Mouse (Mus musculus): Measurements from ENCODE around the gene Flot1.

The Flot1 gene

GRCm38 (mm10) chr17:35822964-35823937 is at the start of gene Flot1:
Flot1 (plus strand) TSS chr17:35823230.
- DNase-seq = peak; percentile 92 to 94

DNA sequence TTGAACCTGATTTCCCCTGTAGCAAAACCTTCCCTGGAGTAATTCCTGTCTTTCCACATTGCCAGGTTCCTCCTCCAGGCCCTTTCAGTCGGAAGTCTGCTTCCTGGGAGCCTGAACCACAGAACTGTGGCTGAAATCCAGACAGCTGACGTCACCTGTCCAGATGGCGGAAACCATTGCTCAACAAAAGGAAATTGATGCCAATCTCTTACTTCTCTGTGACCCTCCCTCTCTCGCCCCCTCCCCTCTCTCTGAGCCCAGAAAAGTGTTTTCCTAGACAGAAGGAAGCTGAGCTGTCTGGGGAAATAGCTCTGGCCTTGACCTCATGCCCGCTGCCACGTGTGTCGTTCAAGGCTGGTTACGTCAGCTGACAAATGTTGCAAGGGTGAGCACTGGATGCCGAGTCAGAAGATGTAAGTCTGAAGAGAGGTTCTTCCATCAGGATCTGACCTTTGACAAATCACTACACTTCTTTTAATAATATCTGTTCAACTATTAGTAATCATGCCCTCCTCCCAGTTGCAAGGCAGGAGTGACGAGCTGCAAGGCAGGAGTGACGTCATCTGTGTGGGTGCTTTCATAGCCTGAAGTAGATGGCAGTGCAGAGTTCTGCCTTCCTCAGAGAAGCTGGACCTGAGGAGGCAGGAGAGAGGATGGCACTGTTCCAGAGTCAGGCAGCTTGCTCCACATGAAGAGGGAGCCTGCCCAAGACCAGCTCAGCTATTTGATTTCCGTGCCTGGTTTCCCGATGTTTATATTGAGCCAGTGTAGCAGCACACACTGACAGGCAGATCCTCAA is 46.0 kb upstream of the Flot1 start:
- DNase-seq = peak; percentile 85 to 88

GRCm38 (mm10) chr17:35778965-35779364 is 44.1 kb upstream of the Flot1 start:
- no peak for DNase-seq

GRCm38 (mm10) chr17:35779466-35780205 is 43.4 kb upstream of the Flot1 start:
- DNase-seq = peak; percentile 57 to 59

GRCm38 (mm10) chr17:35780362-35780761 is 42.7 kb upstream of the Flot1 start:
- peak in 1 of 2 experiments; percentile 19 for DNase-seq

DNA sequence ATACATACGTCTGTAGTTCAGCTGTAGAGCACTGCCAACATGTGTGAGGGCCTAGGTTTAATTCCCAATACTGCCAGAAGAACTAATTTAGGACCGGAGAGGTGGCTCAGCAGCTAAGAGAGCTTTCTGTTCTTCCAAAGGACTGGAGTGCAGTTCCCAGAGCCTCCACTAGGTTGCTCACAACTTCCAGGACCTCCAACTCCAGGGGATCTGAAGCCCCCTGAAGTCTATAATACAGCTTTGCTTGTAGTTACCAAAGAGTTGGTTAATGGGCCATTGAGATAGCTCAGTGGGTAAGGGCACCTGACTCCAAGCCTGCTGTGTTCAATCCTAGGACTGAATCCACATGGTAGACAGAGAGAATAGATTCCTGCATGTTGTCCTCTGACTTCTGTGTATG is 40.6 kb upstream of the Flot1 start:
- peak in 1 of 2 experiments; percentile 23 for DNase-seq

DNA sequence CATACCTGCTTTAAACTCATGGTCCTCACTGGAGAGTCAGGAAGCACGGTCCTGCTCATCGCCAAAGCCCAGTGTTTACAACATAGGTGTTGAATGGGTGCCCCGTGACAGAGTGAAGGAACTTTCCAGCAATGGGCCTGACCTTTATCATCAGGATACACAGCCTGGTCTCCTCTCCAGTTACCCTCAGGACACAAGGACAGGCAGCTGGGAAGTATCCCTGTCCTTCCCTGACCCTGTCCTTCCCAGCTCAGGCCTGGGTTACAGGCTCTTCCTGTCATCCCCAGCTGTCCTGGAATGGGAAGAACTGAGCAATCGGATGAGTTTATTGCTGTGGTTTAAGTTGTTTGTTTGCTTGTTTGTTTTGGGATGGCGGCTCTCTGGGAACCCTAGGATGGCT is 40.1 kb upstream of the Flot1 start:
- DNase-seq = no peak

- peak; percentile 61 to 80 for DNase-seq
These were observed 39.1 kb upstream of the Flot1 start for GRCm38 (mm10) chr17:35783944-35784343.

GRCm38 (mm10) chr17:35785140-35785539 is 37.9 kb upstream of the Flot1 start:
- no peak for DNase-seq

DNA sequence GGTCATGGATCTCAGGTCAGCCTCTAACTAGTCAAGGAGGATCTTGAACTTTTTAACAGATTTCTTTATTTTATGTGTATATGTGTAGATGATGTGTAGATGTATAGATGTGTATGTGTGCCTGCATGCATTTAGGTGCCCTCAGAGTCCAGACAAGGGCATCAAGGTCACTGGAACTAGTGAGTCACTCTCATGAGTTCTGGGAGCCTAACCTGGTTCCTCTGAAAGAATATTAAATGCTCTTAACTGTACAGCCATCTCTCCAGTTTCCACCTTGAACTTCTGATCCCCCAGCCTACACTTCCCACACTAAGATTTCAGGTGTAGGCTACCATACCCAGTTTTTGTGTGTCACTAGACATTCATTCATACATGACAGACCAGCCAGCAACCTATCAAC is 35.5 kb upstream of the Flot1 start:
- no peak for DNase-seq

- DNase-seq = no peak
These were observed 35.0 kb upstream of the Flot1 start for GRCm38 (mm10) chr17:35788025-35788424.

DNA sequence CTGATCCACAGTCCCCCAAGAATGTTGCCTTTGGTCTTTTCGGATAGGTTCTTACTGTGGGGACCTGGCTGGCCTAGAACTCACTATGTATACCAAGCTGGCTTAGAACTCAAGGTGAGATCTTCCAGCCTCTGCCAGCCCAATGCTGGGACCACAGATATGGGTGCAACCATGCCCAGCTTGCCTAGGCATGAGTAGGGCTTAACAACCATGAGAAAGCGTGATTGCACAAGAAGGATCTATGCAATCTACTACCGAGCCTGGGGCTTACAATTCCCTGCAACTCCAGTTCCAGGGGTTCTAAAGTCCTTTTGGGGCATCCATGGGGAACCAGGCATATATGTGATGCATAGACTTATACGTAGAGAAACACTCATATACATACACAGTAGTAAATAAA is 32.1 kb upstream of the Flot1 start:
- no peak for DNase-seq

DNA sequence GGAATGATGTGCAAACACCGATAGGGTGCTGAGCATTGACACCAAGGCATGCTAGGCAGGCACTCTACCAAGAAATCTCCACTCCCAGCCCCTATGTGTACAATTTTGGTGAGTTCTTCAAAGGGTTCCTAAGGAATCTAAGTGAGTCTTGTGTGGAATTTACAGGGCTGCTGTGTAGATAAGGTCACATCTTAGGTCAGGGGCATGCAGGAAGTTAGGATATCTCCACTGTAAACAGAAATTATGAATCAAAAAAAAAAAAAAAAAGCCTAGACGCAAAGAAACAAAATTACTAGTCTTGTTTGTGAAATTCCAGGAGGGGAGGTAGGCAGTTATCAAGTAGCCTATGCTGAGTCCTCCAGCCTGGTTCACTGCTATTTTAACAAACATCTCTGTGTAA is 30.2 kb upstream of the Flot1 start:
- no peak for DNase-seq

- no peak for DNase-seq
These were observed 27.9 kb upstream of the Flot1 start for GRCm38 (mm10) chr17:35795099-35795498.

GRCm38 (mm10) chr17:35795656-35796055 is 27.4 kb upstream of the Flot1 start:
- DNase-seq = no peak

GRCm38 (mm10) chr17:35796835-35797234 is 26.2 kb upstream of the Flot1 start:
- DNase-seq = no peak

GRCm38 (mm10) chr17:35800905-35801304 is 22.1 kb upstream of the Flot1 start:
- DNase-seq = no peak

GRCm38 (mm10) chr17:35803020-35803419 is 20.0 kb upstream of the Flot1 start:
- peak in 1 of 2 experiments; percentile 55 for DNase-seq

DNA sequence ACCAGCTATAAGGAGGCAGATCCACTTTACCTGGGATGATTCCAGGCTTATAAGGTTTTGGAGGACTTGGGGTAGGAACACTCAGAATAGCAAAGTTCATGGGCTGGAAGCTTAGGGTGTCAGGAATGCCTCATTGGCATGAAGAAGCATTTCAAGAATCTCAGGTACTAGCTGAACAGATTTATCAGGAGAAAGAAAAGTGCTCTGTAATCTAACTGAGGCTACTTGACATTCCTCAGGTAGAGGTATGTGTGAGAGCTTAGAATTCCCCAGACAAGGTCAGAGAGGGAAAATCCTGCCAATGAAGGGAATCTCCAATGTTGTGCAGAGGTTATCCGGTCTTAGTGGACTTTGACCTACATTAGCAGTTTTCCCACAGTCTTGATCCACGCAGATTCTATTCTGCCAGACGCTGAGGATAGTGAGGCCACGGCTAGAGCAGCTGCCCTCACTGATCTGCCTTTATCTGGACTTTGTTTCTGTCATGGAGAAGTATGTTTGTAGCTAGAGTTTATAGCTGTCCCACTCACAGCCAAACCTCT is 19.1 kb upstream of the Flot1 start:
- no peak for DNase-seq

DNA sequence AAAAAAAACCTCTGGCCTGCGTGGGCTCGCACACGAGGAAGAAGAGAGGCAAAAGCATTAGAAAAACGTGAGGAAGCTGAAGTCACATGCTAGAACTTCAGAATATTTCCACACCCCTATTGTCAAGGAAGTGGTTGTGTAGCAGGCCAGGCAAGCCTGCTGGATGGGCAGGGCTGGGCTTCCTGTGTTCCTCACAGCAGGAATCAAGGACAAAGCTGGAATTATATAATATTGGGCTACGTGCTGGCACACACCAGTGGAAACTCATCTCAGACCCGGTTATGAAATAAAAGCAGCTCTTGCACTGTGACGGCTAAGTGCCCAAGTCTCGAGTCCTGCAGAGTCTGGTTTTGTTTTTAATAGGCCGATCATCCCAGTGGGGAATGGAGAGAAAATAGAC is 15.0 kb upstream of the Flot1 start:
- DNase-seq = peak; percentile 69 to 86

DNA sequence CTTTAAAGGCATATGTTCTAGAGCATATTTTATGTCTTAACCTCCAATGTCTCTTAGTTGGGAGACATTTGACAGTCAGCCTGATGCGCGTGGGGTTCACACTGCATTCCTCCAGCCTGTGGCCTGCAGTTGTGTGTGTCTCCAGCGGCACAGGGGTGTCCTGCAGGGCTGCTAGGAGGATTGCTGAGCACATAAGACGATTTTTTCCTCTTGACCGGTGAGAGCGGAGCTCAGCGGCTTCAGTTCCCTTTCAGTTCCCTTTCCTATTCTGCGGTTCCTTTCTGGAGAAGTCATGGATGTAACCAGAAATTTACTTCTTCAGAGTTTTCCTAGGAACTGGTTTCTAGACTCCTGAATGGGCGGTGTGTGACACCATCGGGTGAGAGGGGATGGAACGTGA is 13.6 kb upstream of the Flot1 start:
- no peak for DNase-seq

- no peak for DNase-seq
These were observed 12.0 kb upstream of the Flot1 start for GRCm38 (mm10) chr17:35810900-35811648.
